Mouse (Mus musculus) gastrocnemius, postnatal 25 days (tissue): Measurements from ENCODE around the gene Olfr1061. TPM values are rescaled to one million over a fixed set of nuclear protein-coding genes. Genes with fewer than 3 reads are reported as not detected.
"Not testable (repeated sequence)": the region's sequence is repeated elsewhere in the genome, so short reads cannot be mapped to it uniquely, and the experiment has no call there.

Source experiments
- DNase-seq: peaks from one replicate; pipeline ENCODE4 v3.0.0; 2022
- long read RNA-seq, 2 experiments: library from polyadenylated mRNA; stranded (forward); transcript quantifications; one replicate each; pipeline ENCODE4 v2.0.0; 2021
- total RNA-seq, 2 experiments: library from RNA; stranded (reverse); gene quantifications; 1 replicate in 1 of 2; 2 replicates in 1 of 2; pipeline ENCODE4 v1.2.3; 2021

The Olfr1061 gene
- not detected for total RNA-seq
- long read RNA-seq, experiment 1: 0 reads
- long read RNA-seq, experiment 2: 0 reads

GRCm38 (mm10) chr2:86413950-86414349 is at the start of gene Olfr1061:
TSS of gene Olfr1061 (minus strand) at chr2:86414050.
- DNase-seq: no peak

DNA sequence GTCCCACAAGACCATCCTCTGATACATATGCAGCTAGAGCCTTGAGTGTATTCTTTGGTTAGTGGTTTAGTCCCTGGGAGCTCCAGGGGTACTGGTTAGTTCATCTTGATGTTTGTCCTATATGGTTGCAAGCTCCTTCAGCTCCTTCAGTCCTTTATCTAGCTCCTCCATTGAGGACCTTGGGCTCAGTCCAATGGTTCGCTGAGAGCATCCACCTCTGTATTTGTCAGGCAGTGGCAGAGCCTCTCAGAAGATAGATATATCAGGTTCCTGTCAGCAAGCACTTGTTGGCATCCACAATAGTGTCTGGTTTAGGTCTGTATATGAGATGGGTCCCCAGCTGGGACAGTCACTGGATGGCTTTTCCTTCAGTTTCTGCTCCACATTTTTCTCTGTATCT is 46.6 kb upstream of the Olfr1061 start:
- DNase-seq: no peak

GRCm38 (mm10) chr2:86456169-86456568 is 42.3 kb upstream of the Olfr1061 start, which contains the start of gene Olfr1066:
TSS of gene Olfr1066 (minus strand) at chr2:86456269.
- no peak for DNase-seq

- DNase-seq: not testable (repeated sequence)
These were observed 36.6 kb upstream of the Olfr1061 start, which contains the start of gene Olfr1065 for GRCm38 (mm10) chr2:86450491-86450890. TSS of gene Olfr1065 (minus strand) at chr2:86450591.

GRCm38 (mm10) chr2:86442101-86442500 is 28.3 kb upstream of the Olfr1061 start:
- not testable (repeated sequence) for DNase-seq

DNA sequence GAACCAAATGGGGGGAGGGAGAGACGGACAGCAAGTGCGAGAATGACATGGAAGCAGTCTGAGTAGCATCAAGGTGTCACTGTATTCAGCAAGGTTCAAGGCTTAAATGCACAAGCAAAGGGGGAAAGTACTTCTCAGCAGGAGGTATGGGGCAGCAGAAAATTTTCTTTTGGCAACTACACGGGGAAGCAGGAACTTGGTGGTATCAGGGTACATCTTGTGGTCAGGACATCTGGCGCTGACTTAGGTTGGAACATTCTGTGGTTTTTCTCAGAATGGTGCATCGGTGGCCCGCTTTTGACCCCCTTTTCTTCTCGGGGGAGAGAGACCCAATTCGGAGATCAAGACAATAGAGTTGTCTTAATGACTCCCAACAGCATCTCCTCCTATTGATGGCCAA is 14.7 kb upstream of the Olfr1061 start:
- DNase-seq: not testable (repeated sequence)

- not testable (repeated sequence) for DNase-seq
These were observed 12.8 kb upstream of the Olfr1061 start, which contains the start of gene Olfr1062 for GRCm38 (mm10) chr2:86426649-86427048. TSS of gene Olfr1062 (minus strand) at chr2:86426749.

DNA sequence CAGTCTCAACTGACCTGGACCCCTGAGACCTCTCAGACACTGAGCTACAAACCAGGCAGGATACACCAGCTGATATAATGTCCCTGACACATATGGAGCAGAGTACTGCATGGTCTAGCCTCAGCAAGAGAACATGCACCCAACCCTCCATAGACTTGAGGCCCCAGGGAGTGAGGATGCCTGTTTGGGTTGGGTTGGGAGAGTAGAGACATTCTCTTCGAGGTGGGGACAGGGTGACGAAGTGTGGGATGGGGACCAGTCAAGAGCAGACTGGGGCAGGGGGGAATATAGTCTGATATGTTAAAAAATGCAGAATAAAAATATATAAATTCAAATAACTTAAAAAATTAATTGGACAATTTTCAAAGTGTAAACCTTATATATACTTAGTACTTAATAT is 18.7 kb downstream of the Olfr1061 start:
- DNase-seq: no peak

DNA sequence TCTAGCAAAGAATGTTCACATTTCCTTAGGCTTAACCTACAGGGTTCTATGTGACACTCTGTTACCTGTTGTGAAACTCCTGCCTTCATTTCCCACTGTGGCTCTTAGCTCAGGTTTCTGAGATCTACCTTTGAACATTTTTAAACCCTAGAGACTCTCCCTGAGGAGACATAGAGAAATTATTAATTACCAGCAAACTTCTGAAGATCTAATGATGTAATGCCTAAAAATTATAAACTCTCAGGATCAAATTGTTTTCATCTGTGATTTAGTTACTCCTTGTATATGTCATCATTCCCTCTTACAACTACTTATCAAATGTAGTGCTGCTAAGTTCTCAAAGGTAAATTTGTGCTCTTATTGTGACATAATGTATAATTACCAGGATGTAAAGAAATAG is 25.4 kb downstream of the Olfr1061 start, which contains the start of gene Olfr1058:
Gene Olfr1058, minus strand, starts transcription at position 101 of the 400 bp plus-strand sequence.
- not testable (repeated sequence) for DNase-seq

DNA sequence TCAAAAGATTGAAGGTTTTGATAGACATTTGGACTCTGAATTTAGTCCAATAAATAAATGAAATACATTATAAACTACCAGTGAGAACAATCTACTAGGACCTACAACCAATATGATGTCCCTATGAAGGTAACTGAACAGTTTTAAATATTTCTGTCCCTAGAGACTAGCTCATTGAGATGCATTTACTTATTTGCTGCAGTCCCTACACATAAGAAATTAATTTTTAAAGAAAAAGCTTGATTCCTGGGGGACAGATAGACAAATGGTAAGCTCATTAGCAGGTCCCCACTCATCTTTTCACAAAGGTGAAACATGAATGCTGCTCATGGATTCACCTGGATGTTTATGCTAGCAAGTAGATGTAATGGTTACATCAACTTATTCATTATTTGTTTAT is 35.6 kb downstream of the Olfr1061 start, which contains the start of gene Olfr1057:
Gene Olfr1057, minus strand, starts transcription at position 101 of the 400 bp plus-strand sequence.
- no peak for DNase-seq

DNA sequence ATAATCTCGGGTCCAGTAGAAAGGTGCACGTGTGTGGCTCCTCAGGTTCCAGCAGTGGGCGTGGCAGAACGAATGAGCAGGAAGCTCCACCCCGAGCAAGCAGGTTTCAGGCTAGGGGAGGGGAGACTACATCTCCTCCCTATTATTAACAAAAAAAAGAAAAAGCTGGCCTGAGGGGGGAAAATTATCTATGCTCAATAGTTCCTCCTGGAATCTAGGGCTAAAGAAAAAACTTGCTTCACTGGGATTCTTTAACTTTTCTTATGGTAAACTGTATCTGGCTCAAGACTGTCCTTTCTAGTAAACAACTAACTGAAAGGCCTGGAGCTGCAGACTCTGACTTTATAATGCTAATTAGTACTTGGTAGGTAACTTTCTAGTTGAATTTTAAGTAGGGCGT is 47.5 kb downstream of the Olfr1061 start:
- not testable (repeated sequence) for DNase-seq

Other genes with a start within 250 kb of the Olfr1061 start
- not detected for gene Olfr1043, start 246.5 kb downstream of the Olfr1061 start, total RNA-seq
- not detected for gene Olfr1044, start 236.2 kb downstream of the Olfr1061 start, total RNA-seq
- gene Olfr52, start 228.4 kb downstream of the Olfr1061 start, total RNA-seq: not detected
- not detected for gene Olfr1045, start 211.0 kb downstream of the Olfr1061 start, total RNA-seq
- not detected for gene Olfr1046, start 194.7 kb downstream of the Olfr1061 start, total RNA-seq
- not detected for gene Olfr1047, start 182.6 kb downstream of the Olfr1061 start, total RNA-seq
- not detected for gene Olfr1048, start 173.8 kb downstream of the Olfr1061 start, total RNA-seq
- not detected for gene Olfr1049, start 155.7 kb downstream of the Olfr1061 start, total RNA-seq
- gene Olfr1051, start 135.0 kb downstream of the Olfr1061 start, total RNA-seq: not detected
- gene Olfr1052, start 121.6 kb downstream of the Olfr1061 start, total RNA-seq: not detected
- not detected for gene Olfr1053, start 98.8 kb downstream of the Olfr1061 start, total RNA-seq
- not detected for gene Olfr1054, start 78.6 kb downstream of the Olfr1061 start, total RNA-seq
- not detected for gene Olfr1055, start 63.8 kb downstream of the Olfr1061 start, total RNA-seq
- not detected for gene Olfr1056, start 51.6 kb downstream of the Olfr1061 start, total RNA-seq
- gene Olfr1057, start 35.7 kb downstream of the Olfr1061 start, total RNA-seq: not detected
- not detected for gene Olfr1058, start 25.5 kb downstream of the Olfr1061 start, total RNA-seq
- not detected for gene Olfr1062, start 12.7 kb upstream of the Olfr1061 start, total RNA-seq
- not detected for gene Olfr1065, start 36.5 kb upstream of the Olfr1061 start, total RNA-seq
- gene Olfr1066, start 42.2 kb upstream of the Olfr1061 start, total RNA-seq: not detected
- not detected for gene Olfr228, start 73.3 kb upstream of the Olfr1061 start, total RNA-seq
- gene Olfr1076, start 94.4 kb upstream of the Olfr1061 start, total RNA-seq: not detected
- not detected for gene Olfr1079, start 128.4 kb upstream of the Olfr1061 start, total RNA-seq
- not detected for gene Olfr1080, start 144.2 kb upstream of the Olfr1061 start, total RNA-seq
- gene Olfr1082, start 184.9 kb upstream of the Olfr1061 start, total RNA-seq: not detected
- gene Olfr1084, start 225.7 kb upstream of the Olfr1061 start, total RNA-seq: not detected
- gene Olfr1085, start 248.0 kb upstream of the Olfr1061 start, total RNA-seq: not detected